ENCODE assay signal across 34 mouse cellular contexts in the genomic region with DNA sequence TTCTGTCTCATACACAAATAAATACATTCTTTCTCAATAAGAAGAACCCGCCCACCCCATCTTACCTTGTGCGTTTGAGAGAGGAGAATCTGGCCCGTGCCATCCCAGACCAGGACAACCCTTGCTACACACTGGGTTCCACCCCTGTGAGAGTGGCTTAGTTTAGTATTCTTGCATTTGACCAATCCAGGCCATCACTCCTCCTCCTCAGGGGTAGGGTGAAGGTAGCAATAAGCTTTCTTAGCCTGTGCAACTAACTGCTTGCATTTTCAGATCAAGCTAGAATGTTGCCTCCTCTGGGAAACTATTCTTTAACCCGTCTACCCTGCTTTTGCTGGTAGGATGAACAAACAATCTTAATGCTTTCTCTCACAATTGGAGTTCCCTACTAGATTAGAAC. TPM values are rescaled to one million over a fixed set of nuclear protein-coding genes. Genes with fewer than 3 reads are reported as not detected.
"Had no signal": no experiment of that assay in that cellular context is flagged by ENCODE, and none has a peak within 500 bp of the region (broad histone marks: within the 10 kb centered on the region; RNA-seq: fewer than 3 reads in every experiment).

Gene B3gnt6, minus strand, starts transcription at position 101 of the 400 bp plus-strand sequence.

- DNase-seq: heart, postnatal 10 days; heart, postnatal 14 days; heart, postnatal 4 days; kidney, adult 11 months; kidney, adult 18-20 months; kidney, adult 2 months; kidney, adult 8-10 months; kidney, adult 9 months; kidney, postnatal 10 days; kidney, postnatal 14 days; kidney, postnatal 25 days; kidney, postnatal 36 days; kidney, postnatal 4 days; layer of hippocampus, adult 9-11 months; layer of hippocampus, postnatal 36 days had no signal

- H3K36me3 ChIP-seq: heart, embryonic 12.5 days; heart, embryonic 13.5 days; heart, embryonic 15.5 days; hindbrain, embryonic 10.5 days; hindbrain, embryonic 12.5 days; hindbrain, embryonic 13.5 days; hindbrain, embryonic 15.5 days; intestine, embryonic 15.5 days; kidney, embryonic 15.5 days had no signal

- H3K27ac ChIP-seq: heart, embryonic 13.5 days; heart, embryonic 15.5 days; hindbrain, embryonic 10.5 days; hindbrain, embryonic 12.5 days; hindbrain, embryonic 13.5 days; hindbrain, embryonic 14.5 days; hindbrain, embryonic 15.5 days; hindbrain, postnatal 0 days; intestine, embryonic 15.5 days; kidney, embryonic 15.5 days; kidney, postnatal 0 days; layer of hippocampus, adult 2 months; left cerebral cortex, adult 2 months had no signal

- H3K4me3 ChIP-seq: heart, embryonic 12.5 days; heart, embryonic 13.5 days; heart, embryonic 15.5 days; hindbrain, embryonic 10.5 days; hindbrain, embryonic 12.5 days; hindbrain, embryonic 13.5 days; hindbrain, embryonic 15.5 days; intestine, embryonic 15.5 days; kidney, embryonic 15.5 days; layer of hippocampus, adult 2 months; left cerebral cortex, adult 2 months had no signal

- H3K9me3 ChIP-seq: heart, embryonic 12.5 days; heart, embryonic 13.5 days; heart, embryonic 15.5 days; hindbrain, embryonic 10.5 days; hindbrain, embryonic 12.5 days; hindbrain, embryonic 13.5 days; hindbrain, embryonic 15.5 days; intestine, embryonic 15.5 days; kidney, embryonic 15.5 days had no signal

RNA-seq across cellular contexts. Expression of gene B3gnt6, which starts in this region (rescaled TPM):
- total RNA-seq: heart, postnatal 10 days; heart, postnatal 14 days; heart, postnatal 25 days; heart, postnatal 4 days; layer of hippocampus, postnatal 25 days had no signal
- polyA plus RNA-seq: heart, embryonic 12.5 days; heart, embryonic 13.5 days; heart, embryonic 15.5 days; heart, postnatal 0 days; intestine, embryonic 14.5 days; intestine, embryonic 16.5 days; kidney, adult 2 months had no signal
